Mouse (Mus musculus) limb, embryonic 13.5 days (tissue): ENCODE data around the gene Hnrnpa3. TPM values are rescaled to one million over a fixed set of nuclear protein-coding genes. Genes with fewer than 3 reads are reported as not detected.
"Not testable (repeated sequence)": the region's sequence is repeated elsewhere in the genome, so short reads cannot be mapped to it uniquely, and the experiment has no call there.

Source experiments
- ATAC-seq: fragments of 200-750 bp; cut with Nextera tagmentation; 2 replicates; pipeline ENCODE4 v1.8.0; 2017; ENCODE audit warnings: low read depth, moderate number of reproducible peaks, moderate TSS enrichment; ENCODE audit not compliant: low FRiP score
- H3K27ac ChIP-seq: fragments of 300-500 bp; sonication (generic); 2 replicates; pipeline ENCODE4 v1.5.1; 2015; ENCODE audit warnings: inconsistent platforms, mild to moderate bottlenecking, moderate library complexity
- H3K27me3 ChIP-seq: fragments of 300-500 bp; sonication (generic); 2 replicates; pipeline ENCODE4 v1.6.1; 2015; ENCODE audit warnings: mild to moderate bottlenecking, inconsistent platforms
- H3K36me3 ChIP-seq: fragments of 300-500 bp; sonication (generic); 2 replicates; pipeline ENCODE4 v1.6.1; 2015; ENCODE audit warnings: inconsistent platforms, mild to moderate bottlenecking, moderate library complexity
- H3K4me1 ChIP-seq: fragments of 300-500 bp; sonication (generic); 2 replicates; pipeline ENCODE4 v1.6.1; 2015; ENCODE audit warnings: inconsistent platforms
- H3K4me2 ChIP-seq: fragments of 300-500 bp; sonication (generic); replicated peaks from 2 replicates; pipeline ENCODE4 v1.6.1; 2015; ENCODE audit warnings: inconsistent platforms, mild to moderate bottlenecking, moderate library complexity
- H3K4me3 ChIP-seq: fragments of 300-500 bp; sonication (generic); 2 replicates; pipeline ENCODE4 v1.5.1; 2015; ENCODE audit warnings: moderate library complexity, mild to moderate bottlenecking, inconsistent platforms
- H3K9ac ChIP-seq: fragments of 300-500 bp; sonication (generic); 2 replicates; pipeline ENCODE4 v1.6.1; 2015; ENCODE audit warnings: mild to moderate bottlenecking, inconsistent platforms
- H3K9me3 ChIP-seq: fragments of 300-500 bp; sonication (generic); 2 replicates; pipeline ENCODE4 v1.6.1; 2016; ENCODE audit warnings: inconsistent platforms
- WGBS: fragments of 180-500 bp; shearing (Covaris S2); methylation state at CpG from one replicate; pipeline ENCODE4 v1.1.7; 2015; 5-methylcytosine and 5-hydroxymethylcytosine counted together
- polyA plus RNA-seq: library from polyadenylated mRNA; unstranded; fragments of >200 nt; fragmentation: Nextera tagmentation; extraction: Ambion mirVana; gene quantifications from 2 replicates; pipeline ENCODE4 v1.2.1, GENCODE M21; 2015

Hnrnpa3 gene
- polyA plus RNA-seq, 1 experiment from 2014 or later: 344 TPM

GRCm38 (mm10) chr2:75626597-75627440 is 32.2 kb upstream of the Hnrnpa3 start:
- ATAC-seq: no peak
- Histone ChIP-seq H3K27me3 (no peaks in the 10 kb centered on the region), H3K9ac (no peak overlapping the region), H3K9me3 (no peaks in the 10 kb centered on the region), H3K4me3 (no peak overlapping the region), H3K36me3 (no peaks in the 10 kb centered on the region), H3K4me1 (no peaks in the 10 kb centered on the region), H3K4me2 (no peak overlapping the region), H3K27ac (no peak overlapping the region)
- 67% methylated on average over 6 of the region's 6 CpGs for WGBS

GRCm38 (mm10) chr2:75628487-75628886 is 30.6 kb upstream of the Hnrnpa3 start:
- Histone ChIP-seq H3K36me3 (no peaks in the 10 kb centered on the region), H3K4me1 (peaks cover 8% of the 10 kb centered on the region), H3K9ac (no peak overlapping the region), H3K4me2 (no peak overlapping the region), H3K27me3 (no peaks in the 10 kb centered on the region), H3K9me3 (no peaks in the 10 kb centered on the region), H3K4me3 (no peak overlapping the region), H3K27ac (no peak overlapping the region)
- no peak for ATAC-seq
- WGBS: 89% methylated on average over 8 of the region's 8 CpGs

- Histone ChIP-seq H3K27ac (no peak overlapping the region), H3K4me2 (no peak overlapping the region), H3K27me3 (no peaks in the 10 kb centered on the region), H3K9ac (no peak overlapping the region), H3K4me3 (no peak overlapping the region), H3K36me3 (no peaks in the 10 kb centered on the region), H3K9me3 (no peaks in the 10 kb centered on the region), H3K4me1 (peaks cover 16% of the 10 kb centered on the region)
- no peak for ATAC-seq
- WGBS: 55% methylated on average over 6 of the region's 6 CpGs
These were observed 27.6 kb upstream of the Hnrnpa3 start for GRCm38 (mm10) chr2:75631421-75631820.

- no peak overlapping the region for H3K4me2 ChIP-seq
- no peaks in the 10 kb centered on the region for H3K36me3 ChIP-seq
- no peak for ATAC-seq
- H3K27ac ChIP-seq: no peak overlapping the region
- peaks cover 16% of the 10 kb centered on the region for H3K4me1 ChIP-seq
- H3K4me3 ChIP-seq: no peak overlapping the region
- 83% methylated on average over 6 of the region's 6 CpGs for WGBS
- no peaks in the 10 kb centered on the region for H3K27me3 ChIP-seq
- H3K9ac ChIP-seq: no peak overlapping the region
- no peaks in the 10 kb centered on the region for H3K9me3 ChIP-seq
These were observed 27.0 kb upstream of the Hnrnpa3 start for GRCm38 (mm10) chr2:75632043-75632442.

- H3K36me3 ChIP-seq: no peaks in the 10 kb centered on the region
- H3K9me3 ChIP-seq: no peaks in the 10 kb centered on the region
- H3K4me2 ChIP-seq: no peak overlapping the region
- peaks cover 16% of the 10 kb centered on the region for H3K4me1 ChIP-seq
- ATAC-seq: no peak
- H3K27me3 ChIP-seq: no peaks in the 10 kb centered on the region
- 81% methylated on average over 12 of the region's 12 CpGs for WGBS
- H3K27ac ChIP-seq: no peak overlapping the region
- H3K4me3 ChIP-seq: no peak overlapping the region
- no peak overlapping the region for H3K9ac ChIP-seq
These were observed 26.3 kb upstream of the Hnrnpa3 start for GRCm38 (mm10) chr2:75632721-75633181.

GRCm38 (mm10) chr2:75633381-75633780 is 25.7 kb upstream of the Hnrnpa3 start:
- Histone ChIP-seq H3K27me3 (no peaks in the 10 kb centered on the region), H3K9ac (no peak overlapping the region), H3K4me2 (no peak overlapping the region), H3K4me1 (peaks cover 16% of the 10 kb centered on the region), H3K9me3 (no peaks in the 10 kb centered on the region), H3K27ac (no peak overlapping the region; the same call in 1 of the 2 replicates), H3K36me3 (no peaks in the 10 kb centered on the region), H3K4me3 (no peak overlapping the region)
- 71% methylated on average over 6 of the region's 6 CpGs for WGBS
- ATAC-seq: no peak

- H3K27me3 ChIP-seq: no peaks in the 10 kb centered on the region
- 43% methylated on average over 5 of the region's 5 CpGs for WGBS
These were observed 25.3 kb upstream of the Hnrnpa3 start for GRCm38 (mm10) chr2:75633784-75634183.

GRCm38 (mm10) chr2:75634431-75634830 is 24.6 kb upstream of the Hnrnpa3 start:
- not testable (repeated sequence) for H3K36me3 ChIP-seq, ATAC-seq
- 90% methylated on average over 14 of the region's 14 CpGs for WGBS

More at GRCm38 (mm10) chr2:75633784-75634183, 25.3 kb upstream of the Hnrnpa3 start:
- Histone ChIP-seq H3K36me3 (no peaks in the 10 kb centered on the region), H3K4me1 (peaks cover 16% of the 10 kb centered on the region), H3K4me2 (no peak overlapping the region), H3K27ac (no peak overlapping the region; the same call in 1 of the 2 replicates), H3K9ac (no peak overlapping the region), H3K4me3 (no peak overlapping the region), H3K9me3 (no peaks in the 10 kb centered on the region)
- peak; percentile 78; the same call in 1 of the 2 replicates for ATAC-seq

GRCm38 (mm10) chr2:75636261-75637054 is 22.6 kb upstream of the Hnrnpa3 start:
- Histone ChIP-seq H3K4me2 (no peak overlapping the region), H3K27ac (no peak overlapping the region), H3K36me3 (no peaks in the 10 kb centered on the region), H3K4me3 (no peak overlapping the region), H3K9me3 (no peaks in the 10 kb centered on the region), H3K9ac (no peak overlapping the region), H3K27me3 (no peaks in the 10 kb centered on the region), H3K4me1 (peaks cover 16% of the 10 kb centered on the region)
- ATAC-seq: no peak
- 62% methylated on average over 6 of the region's 6 CpGs for WGBS

More at GRCm38 (mm10) chr2:75634431-75634830, 24.6 kb upstream of the Hnrnpa3 start:
- H3K4me1 ChIP-seq: peaks cover 16% of the 10 kb centered on the region
- H3K4me2 ChIP-seq, H3K27me3 ChIP-seq, H3K9me3 ChIP-seq, H3K27ac ChIP-seq, H3K9ac ChIP-seq, H3K4me3 ChIP-seq: not testable (repeated sequence)

- H3K9ac ChIP-seq, H3K4me3 ChIP-seq, H3K27me3 ChIP-seq, ATAC-seq, H3K27ac ChIP-seq, H3K4me2 ChIP-seq, H3K9me3 ChIP-seq, H3K36me3 ChIP-seq: not testable (repeated sequence)
- H3K4me1 ChIP-seq: peaks cover 16% of the 10 kb centered on the region
- 97% methylated on average over 2 of the region's 2 CpGs for WGBS
These were observed 22.1 kb upstream of the Hnrnpa3 start for GRCm38 (mm10) chr2:75637055-75637304.

- Histone ChIP-seq H3K27ac (no peak overlapping the region), H3K36me3 (no peaks in the 10 kb centered on the region), H3K9me3 (no peaks in the 10 kb centered on the region), H3K27me3 (no peaks in the 10 kb centered on the region), H3K4me3 (no peak overlapping the region), H3K4me1 (peaks cover 16% of the 10 kb centered on the region), H3K9ac (no peak overlapping the region), H3K4me2 (no peak overlapping the region)
- ATAC-seq: no peak
These were observed 21.7 kb upstream of the Hnrnpa3 start for GRCm38 (mm10) chr2:75637361-75637760.

- H3K9ac ChIP-seq, H3K4me3 ChIP-seq, H3K9me3 ChIP-seq, ATAC-seq, H3K36me3 ChIP-seq, H3K4me2 ChIP-seq, H3K27me3 ChIP-seq, H3K27ac ChIP-seq: not testable (repeated sequence)
- H3K4me1 ChIP-seq: peaks cover 14% of the 10 kb centered on the region
- WGBS: 87% methylated on average over 6 of the region's 6 CpGs
These were observed 21.2 kb upstream of the Hnrnpa3 start for GRCm38 (mm10) chr2:75637822-75638221.
